Mouse (Mus musculus) splenic B cell, adult 2 months (primary cell): ENCODE results near the gene Midn.

ENCODE experiments used
- DNase-seq: peaks from one replicate; pipeline ENCODE4 v3.0.0-alpha.2; 2011; ENCODE audit warnings: low read depth, low spot score
- H3K27me3 ChIP-seq: 2 replicates; pipeline ENCODE4 v1.6.1; 2012; ENCODE audit warnings: mild to moderate bottlenecking, low read length, moderate library complexity, mixed read lengths; ENCODE audit not compliant: control insufficient read depth, poor library complexity, insufficient read depth, severe bottlenecking
- H3K36me3 ChIP-seq: 2 replicates; pipeline ENCODE4 v1.6.1; 2012; ENCODE audit warnings: mild to moderate bottlenecking, low read length, moderate library complexity, mixed read lengths; ENCODE audit not compliant: control insufficient read depth, poor library complexity, insufficient read depth, severe bottlenecking

Midn gene

DNA sequence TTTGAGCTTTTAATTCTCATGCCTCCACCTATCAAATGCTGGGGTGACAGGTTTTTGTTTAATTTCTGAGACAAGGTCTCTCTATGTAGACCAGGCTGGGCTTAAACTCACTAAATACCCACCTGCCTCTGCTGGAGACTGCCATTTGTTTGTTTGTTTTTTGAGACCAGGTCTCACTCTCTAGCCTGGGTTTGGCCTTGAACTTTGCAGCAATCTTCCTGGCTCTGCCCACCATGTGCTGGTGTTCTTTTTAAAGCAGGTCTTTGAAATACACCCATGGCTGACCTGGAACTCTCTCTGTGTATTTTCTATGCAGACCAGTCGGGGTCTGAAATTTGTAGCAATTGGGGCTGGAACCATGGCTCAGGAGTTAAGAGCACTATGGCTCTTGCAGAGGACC lies 12.4 kb upstream of the Midn start:
- DNase-seq: no peak
- Histone ChIP-seq H3K27me3 (no peaks in the 10 kb centered on the region), H3K36me3 (peaks cover 1% of the 10 kb centered on the region; the same call in 1 of the 2 replicates)

DNA sequence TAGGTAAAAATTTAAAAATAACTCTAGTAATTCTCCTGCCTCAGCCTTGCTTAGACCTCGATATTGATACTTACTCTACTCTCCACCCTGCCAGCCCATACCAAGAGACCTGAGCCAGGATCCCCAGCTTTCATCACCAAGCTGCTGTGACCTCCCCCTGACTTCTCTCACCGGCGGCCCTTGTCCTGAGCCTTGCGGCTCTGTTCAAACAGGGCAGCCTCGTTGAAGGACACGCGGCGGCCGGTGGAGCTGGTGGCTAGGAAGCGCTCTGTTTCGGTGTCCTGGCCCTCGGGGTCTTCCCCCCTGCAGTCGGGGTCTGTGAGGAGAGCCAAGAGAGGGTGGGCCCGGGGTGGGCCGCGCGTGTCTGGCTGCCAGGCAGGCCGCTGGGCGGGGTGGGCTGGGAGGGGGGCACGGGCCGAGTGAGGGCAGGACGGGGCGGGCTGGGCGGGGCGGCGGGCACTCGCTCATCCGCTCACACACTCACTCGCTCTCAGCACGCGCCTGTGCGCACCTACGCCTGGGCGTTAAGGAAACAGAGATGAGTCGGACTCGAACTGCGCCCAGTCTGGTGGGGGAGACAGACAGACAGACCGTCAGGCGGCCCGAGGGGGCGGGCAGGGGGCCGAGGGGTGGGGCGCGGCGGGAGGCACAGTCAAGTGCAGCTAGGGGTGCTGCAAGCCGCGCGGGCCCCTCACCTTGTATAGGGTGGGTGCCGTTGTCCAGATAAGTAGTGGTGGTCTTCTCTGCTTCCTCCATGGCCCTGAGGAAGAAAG lies 11.7 kb upstream of the Midn start:
- Histone ChIP-seq H3K27me3 (no peaks in the 10 kb centered on the region), H3K36me3 (peaks cover 1% of the 10 kb centered on the region; the same call in 1 of the 2 replicates)
- DNase-seq: no peak

DNA sequence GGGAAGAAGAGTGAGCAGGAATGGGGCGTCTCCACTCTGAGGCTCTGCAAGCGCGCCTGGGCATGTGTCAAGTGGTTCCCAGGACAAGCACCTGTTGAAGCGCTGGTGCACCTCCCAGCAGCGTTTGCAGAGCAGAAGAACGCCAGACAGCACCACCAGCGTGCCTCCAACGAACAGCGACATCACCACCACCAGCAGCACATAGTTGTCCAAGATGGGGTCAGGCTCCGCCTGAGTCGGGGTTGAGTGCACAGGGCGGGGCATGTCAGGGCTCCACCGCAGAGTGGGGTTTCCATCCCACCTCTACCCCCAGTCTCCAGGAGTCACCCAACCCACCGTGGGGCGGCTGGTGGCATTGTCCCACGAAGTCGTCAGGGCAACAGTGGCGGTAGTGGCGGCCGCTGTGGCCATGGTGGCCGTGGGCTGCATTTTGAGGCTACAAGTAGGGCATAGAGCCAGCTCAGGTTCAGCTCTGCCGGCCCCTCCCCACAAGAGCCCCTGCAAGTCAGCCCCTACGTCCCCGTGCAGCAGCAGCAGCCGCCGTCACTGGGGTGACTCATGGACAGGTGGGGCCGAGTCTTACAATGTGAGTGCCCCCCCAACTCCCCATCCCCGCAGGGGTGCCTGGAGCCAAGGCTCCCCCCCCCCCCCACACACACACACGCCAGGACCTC lies 11.0 kb upstream of the Midn start:
- peaks cover 1% of the 10 kb centered on the region; the same call in 1 of the 2 replicates for H3K36me3 ChIP-seq
- H3K27me3 ChIP-seq: no peaks in the 10 kb centered on the region
- DNase-seq: peak; percentile 38

DNA sequence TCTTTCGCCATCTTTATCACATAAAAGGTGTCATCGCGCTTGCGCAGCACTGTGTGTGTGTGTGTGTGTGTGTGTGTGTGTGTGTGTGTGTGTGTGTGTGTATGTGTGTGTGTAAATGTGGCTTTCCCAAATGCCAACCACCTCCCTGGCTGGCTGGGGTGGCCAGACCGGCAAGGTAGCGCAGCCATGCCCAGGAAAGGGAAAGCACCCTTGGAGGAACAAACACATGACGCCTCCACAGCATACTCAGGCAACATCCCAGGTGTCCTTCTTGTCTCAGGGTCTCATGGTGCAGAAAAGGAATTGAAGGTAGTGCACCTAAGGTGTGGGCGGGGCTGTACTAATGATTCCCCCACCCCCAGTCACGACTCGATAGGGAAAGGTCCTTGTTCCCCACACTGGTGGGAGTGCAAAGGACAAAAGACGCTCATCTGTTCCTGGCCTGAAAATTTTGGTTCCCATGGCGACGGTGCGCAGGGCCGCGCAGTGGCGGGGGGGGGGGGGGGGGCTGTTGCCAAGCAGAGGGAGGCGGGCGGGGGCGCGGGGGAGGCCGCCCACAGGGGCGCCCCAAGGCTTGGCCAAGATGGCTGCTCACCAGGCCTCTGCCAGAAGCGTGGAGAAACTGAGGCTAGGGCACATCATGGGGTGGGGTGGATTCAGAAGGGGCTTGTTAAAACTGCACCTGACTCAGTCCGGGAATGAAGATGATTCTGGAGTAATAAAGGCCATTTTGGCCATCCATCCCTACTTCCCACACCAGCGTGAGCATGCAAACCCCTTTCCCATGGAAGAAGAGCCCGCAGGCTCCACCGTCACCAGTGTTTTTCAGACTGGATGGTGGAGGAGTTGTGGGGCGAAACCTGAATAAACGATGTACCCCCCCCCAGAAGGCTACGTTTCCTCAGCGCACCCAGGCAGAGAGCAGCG lies 10.2 kb upstream of the Midn start:
- peak; percentile 52 for DNase-seq
- no peaks in the 10 kb centered on the region for H3K27me3 ChIP-seq
- no peaks in the 10 kb centered on the region for H3K36me3 ChIP-seq

DNA sequence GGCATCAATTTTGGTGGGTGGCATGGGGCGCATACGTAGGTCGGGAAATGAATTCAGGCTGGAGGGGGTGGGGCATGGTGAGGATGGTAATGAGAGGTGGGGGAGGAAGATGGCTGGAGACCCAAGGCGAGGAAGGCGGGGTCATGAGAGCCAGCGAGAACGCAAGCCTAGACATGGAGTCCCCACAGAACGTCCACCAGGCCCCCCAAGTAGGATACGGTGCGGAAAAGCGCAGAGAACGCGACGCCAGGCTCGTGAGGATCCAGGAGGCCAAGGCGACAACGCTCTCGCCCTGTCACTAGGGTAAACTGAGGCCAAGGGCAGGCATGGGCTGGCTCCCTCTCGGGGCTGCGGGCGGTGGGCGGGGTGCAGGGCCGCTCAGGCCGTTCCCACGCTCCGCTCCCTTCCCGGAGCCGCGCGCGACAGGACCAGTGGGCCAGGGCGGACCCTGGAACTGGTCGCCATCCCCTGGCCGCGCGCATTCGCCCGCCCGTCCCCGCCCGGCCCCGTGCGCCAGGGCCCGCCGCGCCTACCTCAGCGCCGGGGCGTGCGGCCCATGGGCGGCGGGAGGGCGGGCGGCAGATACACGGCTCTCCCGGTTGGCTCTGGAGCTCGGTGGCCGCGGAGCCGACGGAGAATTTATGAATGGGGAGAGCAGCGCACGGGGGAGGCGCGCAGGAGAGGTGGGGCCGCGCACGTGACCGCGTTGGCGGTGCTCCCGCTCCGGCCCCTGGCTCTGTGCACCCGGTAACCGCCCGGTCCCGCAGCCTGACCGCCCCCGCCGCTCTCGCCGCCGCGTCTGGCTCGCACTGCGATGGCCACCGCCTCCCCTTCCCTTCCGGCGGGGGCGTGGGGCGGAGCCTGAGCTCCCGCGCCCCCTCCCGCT lies 9.3 kb upstream of the Midn start, which contains the start of gene Atp5d:
TSS of gene Atp5d (plus strand) at position 80 of the 886 bp plus-strand sequence.
- peak; percentile 70 for DNase-seq
- H3K36me3 ChIP-seq: no peaks in the 10 kb centered on the region; the same call in 1 of the 2 replicates
- no peaks in the 10 kb centered on the region for H3K27me3 ChIP-seq

DNA sequence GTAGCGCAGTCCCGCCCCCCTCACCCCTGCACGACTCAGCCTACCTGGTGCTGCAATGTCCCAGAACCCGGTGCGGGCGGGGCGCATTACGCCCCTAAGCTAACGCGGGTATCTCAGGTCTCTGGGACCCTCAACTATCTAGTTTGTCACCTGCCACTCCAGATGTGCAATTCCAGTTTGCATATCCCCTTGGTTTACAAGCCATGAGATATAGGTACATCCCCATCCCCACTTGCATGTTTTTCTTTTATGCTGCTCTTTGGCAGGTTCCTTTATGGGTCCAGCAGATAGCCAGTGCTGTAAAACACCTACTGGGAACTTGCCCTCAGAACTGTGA lies 8.7 kb upstream of the Midn start:
- no peak for DNase-seq

DNA sequence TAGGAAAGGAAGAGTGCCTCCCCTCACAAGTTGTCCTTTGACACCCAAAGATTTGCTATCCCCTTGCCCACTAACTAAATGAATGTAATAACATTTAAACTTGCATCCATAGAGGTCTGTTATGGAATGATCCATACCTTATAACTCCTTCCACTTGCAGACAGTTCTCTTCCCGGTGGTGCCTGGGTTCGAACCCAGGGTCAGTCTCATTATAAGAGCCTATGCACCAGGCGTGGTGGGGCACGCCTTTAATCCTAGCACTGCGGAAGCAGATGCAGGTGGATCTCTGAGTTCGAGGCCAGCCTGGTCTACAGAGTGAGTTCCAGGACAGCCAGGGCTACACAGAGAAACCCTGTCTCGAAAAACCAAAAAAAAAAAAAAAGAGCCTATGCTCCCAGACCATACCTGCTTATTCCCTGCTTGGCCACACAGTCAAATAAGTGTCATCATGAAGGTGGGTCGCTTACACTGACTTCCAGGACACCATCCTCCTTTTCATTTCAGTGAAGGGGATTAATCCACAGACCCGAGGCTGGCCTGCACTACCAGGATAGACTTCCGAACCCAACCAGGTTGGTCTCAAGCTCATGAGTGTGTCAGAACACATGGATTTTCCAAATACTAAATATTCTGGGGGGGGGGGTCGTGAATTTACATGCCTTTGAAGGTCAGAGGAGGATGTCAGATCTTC lies 8.0 kb upstream of the Midn start:
- H3K27me3 ChIP-seq: no peaks in the 10 kb centered on the region
- peaks cover under 1% of the 10 kb centered on the region; the same call in 1 of the 2 replicates for H3K36me3 ChIP-seq
- DNase-seq: no peak

More for the DNA sequence above, 8.7 kb upstream of the Midn start:
- Histone ChIP-seq H3K36me3 (no peaks in the 10 kb centered on the region; the same call in 1 of the 2 replicates), H3K27me3 (no peaks in the 10 kb centered on the region)

DNA sequence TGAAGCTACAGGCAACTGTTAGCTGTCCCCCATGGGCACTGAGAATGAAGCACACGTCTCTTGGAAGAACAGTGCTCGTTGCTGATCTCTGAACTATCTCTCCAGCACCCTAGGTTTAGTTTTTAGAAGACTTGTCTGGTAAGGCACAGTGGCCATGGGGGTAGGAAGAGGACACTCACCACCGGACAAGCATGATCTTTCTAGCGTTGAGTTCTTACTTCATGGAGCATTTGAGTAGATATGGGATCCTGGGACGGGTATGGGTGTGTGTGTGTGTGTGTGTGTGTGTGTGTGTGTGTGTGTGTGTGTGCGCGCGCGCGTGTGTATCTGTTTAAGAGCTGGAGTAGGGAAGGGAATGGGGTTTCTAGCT lies 7.4 kb upstream of the Midn start, which contains the start of gene Cbarp:
TSS of gene Cbarp (minus strand) at position 170 of the 370 bp plus-strand sequence.
- no peaks in the 10 kb centered on the region for H3K27me3 ChIP-seq
- DNase-seq: no peak
- peaks cover 3% of the 10 kb centered on the region for H3K36me3 ChIP-seq

DNA sequence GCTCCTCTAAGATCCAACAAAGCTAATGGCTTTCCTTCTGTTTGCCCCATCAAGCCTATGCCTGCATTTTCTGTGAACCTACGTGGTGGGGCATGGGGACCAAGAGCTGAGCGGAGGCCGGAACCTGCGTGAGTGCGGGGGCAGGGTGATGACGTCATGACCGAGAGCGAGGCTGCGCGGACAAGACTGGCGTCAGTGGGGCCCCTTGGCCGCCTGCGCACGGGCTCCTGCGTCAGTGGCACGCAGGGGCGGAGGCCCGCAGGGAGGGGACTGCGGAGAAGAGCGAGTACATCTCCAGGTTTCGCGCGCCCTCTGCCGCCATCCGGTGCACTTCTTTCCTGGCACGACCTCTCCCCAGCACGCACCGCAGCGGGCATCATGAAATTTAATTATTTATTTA lies 6.8 kb upstream of the Midn start:
- H3K36me3 ChIP-seq: peaks cover 3% of the 10 kb centered on the region
- peak; percentile 99 for DNase-seq
- H3K27me3 ChIP-seq: no peaks in the 10 kb centered on the region

DNA sequence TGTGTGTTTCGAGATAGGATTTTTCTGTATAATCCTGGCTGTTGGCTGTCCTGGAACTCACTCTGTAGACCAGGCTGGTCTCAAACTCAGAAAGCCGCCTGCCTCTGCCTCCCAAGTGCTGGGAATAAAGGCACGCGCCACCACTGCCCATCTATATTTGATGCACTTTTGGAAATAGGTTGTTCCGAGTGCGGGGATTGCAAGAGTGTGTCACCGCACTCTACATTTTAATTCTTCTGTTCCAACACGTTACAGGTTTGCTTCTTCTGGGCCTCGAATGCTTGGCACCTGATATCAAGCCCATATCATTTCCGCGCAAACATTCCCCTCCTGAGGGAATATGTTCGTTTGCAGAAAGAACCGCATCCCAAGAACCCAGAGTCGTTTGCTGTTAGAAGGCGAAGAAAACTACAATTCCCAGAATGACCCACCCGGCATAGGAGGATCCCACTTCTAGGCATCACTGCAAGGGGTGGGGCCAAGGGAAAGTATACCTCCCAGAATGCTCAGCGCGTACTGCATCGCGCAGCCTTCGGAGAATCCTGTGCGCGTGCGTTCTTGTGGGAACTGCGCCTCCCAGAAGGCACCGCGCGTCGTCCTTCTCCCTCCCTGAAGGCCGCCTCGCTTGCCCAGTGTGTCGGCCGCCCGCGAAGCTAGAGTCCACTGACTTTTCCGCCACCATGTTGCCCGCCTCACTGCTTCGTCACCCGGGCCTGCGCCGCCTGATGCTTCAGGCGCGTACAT lies 6.1 kb upstream of the Midn start:
- DNase-seq: peak; percentile 97
- Histone ChIP-seq H3K36me3 (peaks cover 3% of the 10 kb centered on the region), H3K27me3 (no peaks in the 10 kb centered on the region)

DNA sequence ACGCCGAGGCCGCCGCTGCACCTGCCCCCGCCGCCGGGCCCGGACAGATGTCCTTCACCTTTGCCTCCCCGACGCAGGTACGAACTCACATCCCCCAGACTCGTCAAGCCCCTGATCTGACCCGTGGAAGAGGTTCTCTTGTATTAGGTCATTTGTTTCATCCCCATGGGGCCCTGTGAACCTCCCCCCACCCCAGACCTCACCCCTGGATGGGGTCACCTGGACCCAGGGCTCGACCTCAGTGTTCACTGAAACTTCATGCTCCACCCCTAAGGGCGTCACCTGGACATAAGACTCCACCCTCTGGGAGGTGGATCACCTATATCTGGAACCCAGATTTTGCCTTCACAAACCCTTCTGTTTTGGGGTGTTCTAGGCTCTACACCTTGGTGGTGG lies 5.5 kb upstream of the Midn start:
- DNase-seq: peak; percentile 54
- H3K27me3 ChIP-seq: no peaks in the 10 kb centered on the region
- peaks cover 3% of the 10 kb centered on the region for H3K36me3 ChIP-seq

DNA sequence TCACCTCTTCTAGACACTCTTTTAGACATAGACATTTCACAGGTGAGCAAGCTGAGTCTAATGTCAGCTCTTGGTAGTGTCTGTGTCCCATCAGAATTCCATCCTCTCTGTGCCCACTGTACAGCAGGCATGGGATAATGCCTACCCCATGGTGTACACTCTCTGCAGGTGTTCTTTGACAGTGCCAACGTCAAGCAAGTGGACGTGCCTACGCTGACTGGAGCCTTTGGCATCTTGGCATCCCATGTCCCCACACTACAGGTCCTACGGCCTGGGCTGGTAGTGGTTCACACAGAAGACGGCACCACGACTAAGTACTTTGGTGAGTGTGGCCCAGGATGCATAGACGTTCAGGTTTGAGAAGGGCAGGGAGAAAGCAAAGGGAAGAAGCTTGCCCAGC lies 4.4 kb upstream of the Midn start:
- H3K27me3 ChIP-seq: no peaks in the 10 kb centered on the region
- peaks cover 3% of the 10 kb centered on the region for H3K36me3 ChIP-seq
- DNase-seq: no peak

DNA sequence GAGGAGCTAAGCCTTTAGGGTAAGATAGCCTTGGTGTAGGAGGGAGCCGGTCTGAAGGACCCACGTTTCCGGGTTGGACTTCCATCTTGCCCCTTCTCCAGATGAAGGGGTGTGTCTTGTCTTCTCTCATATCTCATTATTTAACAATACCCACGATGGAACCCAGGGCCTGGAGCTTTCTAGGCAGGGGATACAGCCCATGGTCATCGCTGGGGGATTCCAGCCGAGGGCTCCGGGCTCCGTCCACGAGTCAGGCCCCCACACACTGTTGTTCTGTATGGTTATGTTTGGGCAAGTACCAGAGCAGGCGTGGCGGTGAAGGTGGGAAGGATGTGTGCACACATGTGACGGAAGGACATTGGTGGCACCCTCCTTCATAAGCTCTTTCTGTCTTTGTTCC lies 3.9 kb upstream of the Midn start:
- peaks cover 3% of the 10 kb centered on the region for H3K36me3 ChIP-seq
- no peak for DNase-seq
- H3K27me3 ChIP-seq: no peaks in the 10 kb centered on the region
